Mouse (Mus musculus) B cell, adult 2 months (primary cell): ENCODE data around the gene Insl3.
"Not testable (repeated sequence)": the region's sequence is repeated elsewhere in the genome, so short reads cannot be mapped to it uniquely, and the experiment has no call there.

Experiments
- DNase-seq, 2 experiments: peaks; one replicate each; pipeline ENCODE4 v3.0.0; 2022

Gene Insl3

GRCm38 (mm10) chr8:71677555-71677954 is 11.5 kb upstream of the Insl3 start:
- DNase-seq: no peak

- DNase-seq: no peak
Measured at GRCm38 (mm10) chr8:71678216-71678615, 10.8 kb upstream of the Insl3 start.

DNA sequence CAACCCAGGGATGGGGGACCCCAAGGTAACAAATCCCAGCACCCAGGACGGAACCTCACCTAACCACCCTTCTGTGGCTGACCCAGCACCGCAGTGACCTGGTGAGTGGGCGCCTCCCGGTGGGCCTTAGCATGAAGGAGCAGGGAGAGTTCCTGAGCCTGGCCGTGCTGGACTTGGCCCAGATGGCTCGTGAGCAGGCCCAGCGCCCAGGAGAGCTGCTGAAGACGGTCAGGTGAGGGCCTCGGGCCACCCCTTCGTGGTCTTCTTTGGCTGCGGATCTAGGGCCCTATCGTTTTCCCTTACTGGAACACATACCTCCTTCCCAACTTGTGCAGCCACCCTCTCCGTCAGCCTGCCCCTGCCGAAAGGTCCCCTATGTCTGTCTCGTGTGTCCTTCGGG is 9.9 kb upstream of the Insl3 start:
- DNase-seq: no peak

GRCm38 (mm10) chr8:71679550-71680168 is 9.4 kb upstream of the Insl3 start:
- no peak for DNase-seq

- DNase-seq: no peak
Measured at GRCm38 (mm10) chr8:71680471-71680870, 8.5 kb upstream of the Insl3 start.

DNA sequence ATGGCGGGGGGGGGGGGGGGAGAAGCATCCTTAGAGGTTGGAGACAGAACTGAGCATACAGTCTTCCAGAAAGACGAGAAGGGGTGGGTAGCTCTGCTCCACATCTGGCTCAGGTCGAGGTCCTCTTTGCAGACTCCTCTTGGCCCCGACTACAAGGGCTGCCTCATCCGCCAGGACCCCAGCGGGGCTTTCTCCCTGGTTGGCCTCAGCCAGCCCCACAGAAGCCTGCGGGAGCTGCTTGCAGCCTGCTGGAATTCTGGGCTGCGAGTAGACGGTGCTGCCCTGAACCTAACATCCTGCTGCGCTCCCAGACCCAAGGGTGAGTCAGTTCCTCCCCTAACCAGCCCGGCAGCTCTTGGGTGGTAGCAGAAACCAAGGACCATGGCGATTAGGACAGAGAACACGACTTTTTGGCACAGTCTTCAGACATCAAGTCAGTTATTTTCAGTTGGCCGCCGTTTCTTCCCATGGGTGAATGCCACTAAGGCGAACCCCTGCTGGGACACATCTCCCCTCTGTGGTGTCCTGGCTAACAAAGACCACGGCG is 7.6 kb upstream of the Insl3 start:
- DNase-seq: no peak

DNA sequence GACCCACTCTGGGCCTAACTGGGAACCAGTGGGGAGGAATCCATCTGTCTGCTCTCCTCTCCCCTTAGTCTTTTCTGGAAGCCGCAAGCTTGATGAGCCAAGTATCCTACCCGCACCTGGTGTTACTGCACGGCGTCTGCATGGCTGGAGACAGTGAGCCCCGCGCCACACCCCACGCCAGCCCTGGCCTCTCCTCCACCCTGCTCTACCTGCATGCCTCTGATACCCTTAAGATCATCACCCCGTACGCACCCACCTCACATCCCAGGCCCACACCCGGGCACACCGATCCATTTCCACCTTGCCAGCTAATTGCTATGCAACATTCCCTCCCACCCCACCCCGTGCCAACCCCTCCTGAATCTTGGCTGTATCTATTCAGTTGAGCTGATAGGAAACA is 6.2 kb upstream of the Insl3 start:
- no peak for DNase-seq

DNA sequence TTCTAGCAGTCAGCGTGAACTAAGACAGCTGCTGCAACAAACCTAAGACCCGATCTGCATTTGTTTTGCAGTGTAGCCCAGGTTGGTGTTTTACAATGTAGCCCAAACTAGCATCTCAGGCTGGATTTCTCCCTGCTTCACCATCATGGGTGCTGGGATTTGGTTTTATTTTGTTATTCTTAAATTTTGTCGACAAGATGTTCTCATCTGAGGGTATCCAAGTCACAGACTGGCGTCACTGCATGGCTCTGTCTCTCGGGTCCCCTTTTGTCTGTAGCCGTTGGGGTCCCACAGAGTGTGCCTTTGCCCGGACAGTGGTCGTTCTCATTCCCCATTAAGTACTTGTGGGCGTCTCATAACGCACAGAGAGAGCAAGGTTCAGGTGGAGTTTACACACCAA is 4.3 kb upstream of the Insl3 start:
- no peak for DNase-seq

DNA sequence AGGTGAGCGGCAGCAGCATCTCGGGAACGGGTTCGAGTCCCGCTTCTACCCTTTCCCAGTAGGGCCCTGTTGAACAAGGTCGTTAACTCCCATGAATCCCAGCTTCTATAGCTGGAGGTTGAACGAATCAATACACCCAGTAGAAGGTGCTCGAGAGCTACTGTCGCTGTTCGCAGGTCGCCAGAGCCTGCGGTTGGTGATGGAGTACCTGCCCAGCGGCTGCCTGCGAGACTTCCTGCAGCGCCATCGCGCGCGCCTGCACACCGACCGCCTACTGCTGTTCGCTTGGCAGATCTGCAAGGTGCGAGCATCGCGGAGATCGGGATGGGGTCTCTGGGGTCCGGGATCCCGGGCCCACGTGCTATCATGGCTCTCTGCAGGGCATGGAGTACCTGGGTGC is 3.4 kb upstream of the Insl3 start:
- no peak for DNase-seq

DNA sequence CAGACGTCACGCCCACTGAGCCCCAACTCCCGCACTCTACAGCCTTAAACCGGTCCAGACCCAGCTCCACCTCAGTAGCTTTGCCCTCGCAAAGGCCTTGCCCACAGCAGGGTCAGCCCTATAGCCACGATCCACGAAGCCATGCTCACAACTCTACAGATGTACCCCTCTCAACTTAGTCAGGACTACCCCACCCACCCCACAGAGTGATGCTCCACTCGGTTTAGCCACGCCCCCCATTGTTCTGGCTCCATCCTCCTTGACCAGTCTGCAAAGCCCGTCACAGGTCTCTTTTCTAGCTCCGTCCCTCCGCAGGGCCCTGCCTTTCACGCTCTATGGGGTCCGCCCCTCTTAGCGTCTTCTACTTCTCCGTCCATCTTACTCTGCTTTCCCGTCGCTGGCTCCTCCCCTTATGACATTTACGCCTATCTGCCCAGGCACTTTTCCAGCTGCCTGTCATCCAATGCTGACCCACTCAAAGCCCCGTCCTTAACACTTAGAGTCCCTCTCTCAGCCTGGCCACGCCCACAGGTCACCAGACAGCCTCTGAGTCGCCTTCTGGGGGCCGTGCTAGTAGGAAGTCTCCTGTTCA is 2.8 kb upstream of the Insl3 start:
- DNase-seq: no peak

GRCm38 (mm10) chr8:71687616-71688015 is 1.4 kb upstream of the Insl3 start:
- DNase-seq: no peak

DNA sequence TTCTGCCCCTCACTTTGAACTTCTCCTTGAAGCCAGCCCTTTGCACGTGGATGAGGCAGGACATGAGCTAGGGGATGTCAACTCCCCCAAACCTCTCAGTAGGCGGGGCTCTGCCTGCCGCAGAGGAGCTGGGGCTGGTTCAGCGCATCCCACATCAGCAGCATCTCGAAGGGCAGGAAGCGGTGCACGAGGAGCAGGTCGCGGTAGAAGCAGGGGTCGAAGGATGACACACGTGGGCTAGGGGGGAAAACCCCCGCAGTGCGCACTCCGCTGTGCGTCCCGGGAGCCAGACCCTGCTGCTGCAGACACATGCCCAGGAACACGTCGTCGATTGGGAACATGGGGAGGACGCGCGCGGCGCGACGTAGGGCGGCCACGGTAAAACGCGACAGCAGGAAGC is 3.5 kb downstream of the Insl3 start:
- DNase-seq: peak; percentile 37 to 38

GRCm38 (mm10) chr8:71693166-71694041 is 4.4 kb downstream of the Insl3 start:
- peak; percentile 23 to 26 for DNase-seq

GRCm38 (mm10) chr8:71695456-71695855 is 6.4 kb downstream of the Insl3 start:
- peak in 1 of 2 experiments; percentile 39 for DNase-seq

DNA sequence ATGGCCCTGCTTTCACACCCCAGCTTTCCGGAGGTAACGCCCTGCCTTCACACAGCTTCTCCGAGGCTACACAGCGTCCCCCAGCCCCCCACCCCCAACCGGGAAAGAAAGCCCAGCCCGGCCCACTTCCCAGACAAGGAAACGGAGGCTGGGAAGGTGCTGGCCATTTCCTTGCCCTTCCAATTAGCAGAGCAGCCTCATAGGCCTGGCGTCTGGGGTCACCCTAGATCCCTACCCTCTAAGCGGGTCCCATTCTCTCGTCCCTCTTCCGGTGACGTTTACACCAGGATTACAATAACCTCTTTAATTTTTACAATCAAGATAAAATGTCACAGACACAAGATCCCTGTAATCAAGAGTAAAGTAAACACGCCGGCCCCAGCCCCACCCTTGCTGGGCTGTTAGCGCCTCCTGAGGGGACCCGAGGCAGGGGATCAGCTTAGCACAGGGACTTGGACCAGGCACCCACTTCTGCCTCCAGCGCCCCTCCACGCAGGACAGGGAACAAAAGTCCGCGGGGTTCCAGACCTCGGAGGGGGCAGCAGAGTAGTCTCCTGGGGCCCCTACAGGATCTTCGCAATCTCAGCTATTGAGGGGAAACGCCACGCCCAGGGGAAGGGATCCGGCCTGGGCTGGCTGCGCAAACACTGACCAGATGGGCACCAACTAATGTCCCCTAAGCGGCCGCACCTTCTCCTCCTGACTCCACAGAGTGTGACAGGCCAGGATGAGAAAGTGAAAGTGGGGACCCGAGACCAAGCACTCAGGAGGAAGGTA is 11.7 kb downstream of the Insl3 start:
- peak; percentile 25 to 29 for DNase-seq

DNA sequence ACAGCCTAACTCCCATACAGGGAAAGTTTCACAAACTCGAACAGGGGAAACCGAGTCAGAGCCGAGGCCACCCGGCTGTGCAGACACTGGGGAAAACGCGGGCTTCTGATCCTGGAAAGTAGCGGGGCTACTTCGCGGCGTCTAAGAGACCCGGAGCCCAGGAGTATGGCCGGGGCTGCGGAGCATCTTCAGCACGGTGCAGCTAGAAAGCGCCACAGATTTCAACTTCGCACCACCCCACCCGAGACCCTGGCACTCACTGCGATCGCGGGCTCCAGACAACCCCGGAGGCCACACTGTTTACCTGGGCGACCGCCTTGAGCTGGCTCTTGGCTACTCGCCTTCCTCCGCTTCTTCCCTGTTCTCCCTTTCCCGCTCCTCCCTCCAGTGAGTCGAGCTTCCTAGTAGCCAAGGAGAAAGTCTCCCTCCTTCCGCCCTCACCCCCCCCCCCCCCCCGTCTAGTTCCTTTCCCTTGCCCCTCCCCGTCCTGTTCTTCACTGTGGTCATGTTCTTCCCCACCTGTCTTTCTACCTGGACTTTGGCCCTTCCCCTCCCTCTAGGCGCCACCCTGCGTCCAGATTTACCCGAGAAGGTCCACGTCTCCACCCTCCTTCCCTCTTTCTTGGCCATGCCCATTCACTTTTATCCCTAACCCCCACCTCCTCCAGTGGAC is 12.5 kb downstream of the Insl3 start, which contains the start of gene B3gnt3:
Gene B3gnt3 (minus strand): TSS at position 376 of the 673 bp plus-strand sequence.
- peak; percentile 25 to 30 for DNase-seq

GRCm38 (mm10) chr8:71702087-71702432 is 13.0 kb downstream of the Insl3 start:
- DNase-seq: peak; percentile 28 to 30

DNA sequence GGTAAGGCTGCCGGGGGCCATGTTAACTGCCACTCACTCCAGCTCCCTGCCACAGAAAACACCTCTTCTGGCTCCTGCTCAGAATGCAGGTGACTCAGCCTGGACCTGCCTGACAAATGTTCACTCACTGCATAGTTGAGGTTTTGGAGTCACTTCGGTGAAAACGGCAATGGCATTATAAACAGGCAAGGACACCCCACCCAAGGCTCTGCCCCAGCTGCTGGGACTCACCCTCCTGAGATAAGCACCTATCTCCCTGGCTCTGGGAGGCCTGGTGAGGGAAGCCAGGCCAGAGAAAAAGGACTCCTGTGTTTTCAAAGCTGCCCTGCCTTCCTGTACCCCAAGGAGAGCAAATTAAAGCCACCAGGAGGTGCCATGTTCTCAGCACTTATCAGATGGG is 13.9 kb downstream of the Insl3 start:
- no peak for DNase-seq

DNA sequence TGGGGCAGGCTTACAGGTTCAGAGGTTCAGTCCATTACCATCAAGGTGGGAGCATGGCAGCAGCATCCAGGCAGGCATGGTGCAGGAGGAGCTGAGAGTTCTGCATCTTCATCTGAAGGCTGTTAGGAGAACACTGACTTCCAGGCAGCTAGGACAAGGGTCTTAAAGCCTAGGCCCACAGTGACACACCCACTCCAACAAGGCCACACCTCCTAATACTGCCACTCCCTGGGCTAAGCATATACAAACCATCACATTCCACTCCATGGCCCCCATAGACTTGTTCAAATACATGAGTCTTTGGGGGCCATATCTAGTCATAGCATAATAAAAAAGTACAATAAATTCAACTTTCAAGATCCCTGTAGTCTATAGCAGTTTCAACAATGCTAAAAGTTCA is 14.4 kb downstream of the Insl3 start:
- not testable (repeated sequence) for DNase-seq

GRCm38 (mm10) chr8:71707874-71708273 is 18.9 kb downstream of the Insl3 start:
- DNase-seq: peak; percentile 81

DNA sequence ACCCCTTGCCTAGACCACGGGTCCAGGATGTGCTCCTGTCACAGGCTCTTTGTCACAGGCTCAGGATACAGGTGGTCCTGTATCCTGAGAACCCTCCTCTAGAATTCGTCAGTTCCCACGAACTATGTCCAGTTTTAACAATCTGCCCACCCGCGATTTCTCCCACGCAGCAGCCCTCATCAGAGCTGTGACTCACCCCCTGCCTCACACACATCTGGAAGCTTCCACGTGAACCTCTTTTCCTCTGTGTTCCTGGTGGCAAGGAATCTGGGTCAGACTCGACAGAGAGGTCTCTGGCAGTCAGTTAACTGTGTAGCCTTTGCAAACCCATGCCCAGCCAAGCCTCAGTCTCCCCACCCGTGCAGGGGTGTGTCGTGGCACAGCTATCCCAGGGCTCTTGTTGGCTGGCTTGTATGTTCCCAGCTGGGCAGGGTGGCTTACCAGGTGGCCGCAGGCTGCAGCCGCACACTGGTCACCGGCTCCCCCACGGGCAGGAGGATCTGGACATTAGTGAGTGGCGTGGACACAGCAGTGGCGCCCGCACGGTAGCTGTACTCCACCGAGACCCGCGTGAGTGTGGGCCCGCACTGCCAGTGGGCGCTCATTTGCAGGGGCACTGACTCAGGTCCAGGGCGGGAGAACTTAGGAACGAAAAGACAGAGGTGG is 20.3 kb downstream of the Insl3 start:
- no peak for DNase-seq
